Mouse (Mus musculus): ENCODE measurements around the gene Copa. TPM values are rescaled to one million over a fixed set of nuclear protein-coding genes. Genes with fewer than 3 reads are reported as not detected.

Copa gene
- polyA plus RNA-seq, 1 experiment from 2014 or later = 260 TPM

DNA sequence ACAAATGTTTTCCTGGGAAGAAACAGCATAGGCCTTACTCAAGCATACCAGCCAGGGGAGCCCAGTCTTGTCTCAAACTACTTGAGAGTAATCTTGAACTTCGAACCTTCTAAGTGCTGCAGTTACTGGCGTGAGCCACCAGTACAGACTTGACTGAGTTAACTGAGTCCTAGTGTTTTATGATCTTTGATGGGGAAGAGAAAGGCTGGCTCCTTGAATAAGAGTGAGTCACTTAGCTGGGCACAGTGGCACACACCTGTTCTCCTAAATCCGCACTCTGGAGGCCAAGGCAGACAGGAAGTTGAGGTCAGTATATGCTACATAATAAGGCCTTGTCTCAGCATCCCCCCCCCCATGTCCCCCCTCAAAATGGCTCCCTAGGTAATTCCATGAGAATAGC lies 72.2 kb downstream of the Copa start:
- no peak overlapping the region for H3K9ac ChIP-seq (replicated peaks; ENCODE audit: low read length)
- 90% methylated on average over 3 of the region's 3 CpGs for WGBS
- H3K4me1 ChIP-seq (ENCODE audit: insufficient read depth, low read length) = peaks cover 9% of the 10 kb centered on the region
- H3K36me3 ChIP-seq (ENCODE audit: insufficient read depth, low read length) = peaks cover 52% of the 10 kb centered on the region
- no peak for ATAC-seq (ENCODE audit: low FRiP score, low TSS enrichment)
- H3K4me3 ChIP-seq (ENCODE audit: low read length) = no peak overlapping the region
- H3K9me3 ChIP-seq (ENCODE audit: low read length) = no peaks in the 10 kb centered on the region
- no peak overlapping the region for H3K4me2 ChIP-seq (replicated peaks; ENCODE audit: low read depth, low read length)
- H3K27me3 ChIP-seq (ENCODE audit: insufficient read depth, low read length) = no peaks in the 10 kb centered on the region
- no peak overlapping the region for H3K27ac ChIP-seq (ENCODE audit: low read length)

DNA sequence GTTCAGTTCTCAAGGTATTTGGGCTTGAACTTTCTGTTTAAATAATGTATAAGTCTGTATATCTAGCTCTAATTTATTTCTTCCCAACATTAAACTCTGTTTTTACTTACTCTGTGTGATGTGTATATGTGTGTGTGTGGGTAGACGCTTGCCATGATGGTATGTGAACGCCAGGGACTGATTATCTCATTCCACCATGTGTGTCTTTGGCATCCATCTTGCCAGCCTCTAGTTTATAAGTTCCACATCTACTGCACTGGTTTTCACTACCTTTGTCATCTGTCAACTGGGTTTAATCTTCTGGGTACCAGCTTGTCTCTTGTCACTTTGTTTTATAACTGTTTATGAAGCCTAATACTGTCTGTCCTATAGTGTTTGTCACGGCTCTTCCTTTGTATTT lies 73.2 kb downstream of the Copa start:
- Histone ChIP-seq H3K27me3 (ENCODE audit: insufficient read depth, low read length) (no peaks in the 10 kb centered on the region), H3K4me1 (ENCODE audit: insufficient read depth, low read length) (peaks cover 8% of the 10 kb centered on the region), H3K4me2 (replicated peaks; ENCODE audit: low read depth, low read length) (no peak overlapping the region), H3K9ac (replicated peaks; ENCODE audit: low read length) (no peak overlapping the region), H3K4me3 (ENCODE audit: low read length) (no peak overlapping the region), H3K36me3 (ENCODE audit: insufficient read depth, low read length) (peaks cover 48% of the 10 kb centered on the region), H3K9me3 (ENCODE audit: low read length) (no peaks in the 10 kb centered on the region), H3K27ac (ENCODE audit: low read length) (no peak overlapping the region)
- no peak for ATAC-seq (ENCODE audit: low FRiP score, low TSS enrichment)
- 90% methylated on average over 3 of the region's 3 CpGs for WGBS

DNA sequence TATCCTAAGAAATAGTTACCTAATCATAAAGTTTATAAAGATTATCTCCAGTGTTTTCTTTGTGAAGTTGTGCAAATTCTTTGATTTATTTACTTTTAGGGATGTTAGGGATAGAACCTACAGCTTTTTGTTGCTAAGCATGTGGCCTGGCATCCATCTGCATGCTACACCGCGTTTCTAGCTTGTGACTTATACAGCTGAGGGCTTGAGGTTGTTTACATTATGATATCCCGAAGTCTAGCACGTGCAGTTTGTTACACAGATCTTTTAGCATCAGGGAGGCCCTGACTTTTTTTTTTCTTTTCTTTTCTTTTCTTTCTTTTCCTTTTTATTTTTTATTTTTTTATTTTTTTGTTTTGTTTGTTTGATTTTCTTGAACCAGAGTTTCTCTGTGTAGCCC lies 77.6 kb downstream of the Copa start:
- Histone ChIP-seq H3K9ac (replicated peaks; ENCODE audit: low read length) (no peak overlapping the region), H3K4me2 (replicated peaks; ENCODE audit: low read depth, low read length) (no peak overlapping the region), H3K27ac (ENCODE audit: low read length) (no peak overlapping the region), H3K4me1 (ENCODE audit: insufficient read depth, low read length) (peaks cover 17% of the 10 kb centered on the region), H3K36me3 (ENCODE audit: insufficient read depth, low read length) (peaks cover 15% of the 10 kb centered on the region; the same call in 1 of the 2 replicates), H3K27me3 (ENCODE audit: insufficient read depth, low read length) (no peaks in the 10 kb centered on the region), H3K4me3 (ENCODE audit: low read length) (no peak overlapping the region), H3K9me3 (ENCODE audit: low read length) (no peaks in the 10 kb centered on the region)
- no peak for ATAC-seq (ENCODE audit: low FRiP score, low TSS enrichment)
- 47% methylated on average over 4 of the region's 4 CpGs for WGBS

DNA sequence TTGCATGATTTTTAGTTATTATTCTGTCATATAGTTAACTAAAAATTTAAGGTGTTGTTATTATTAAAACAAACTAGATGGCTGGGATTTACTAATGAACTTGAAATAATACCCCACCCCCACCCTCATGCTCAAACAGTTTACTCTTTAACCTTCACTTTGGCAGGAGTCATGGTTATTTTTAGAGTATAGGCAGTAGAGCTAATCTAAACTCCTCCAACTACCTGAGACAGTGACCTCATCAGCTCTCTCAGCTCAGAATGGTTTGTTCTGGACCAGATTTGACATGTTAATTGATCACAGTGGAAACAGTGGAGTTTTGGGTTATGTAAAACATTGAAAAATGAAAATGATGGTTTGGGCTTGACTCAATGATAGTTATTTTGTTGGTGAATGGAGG lies 78.2 kb downstream of the Copa start:
- Histone ChIP-seq H3K36me3 (ENCODE audit: insufficient read depth, low read length) (peaks cover 14% of the 10 kb centered on the region; the same call in 1 of the 2 replicates), H3K27ac (ENCODE audit: low read length) (no peak overlapping the region), H3K9me3 (ENCODE audit: low read length) (no peaks in the 10 kb centered on the region), H3K4me1 (ENCODE audit: insufficient read depth, low read length) (peaks cover 17% of the 10 kb centered on the region), H3K9ac (replicated peaks; ENCODE audit: low read length) (no peak overlapping the region), H3K27me3 (ENCODE audit: insufficient read depth, low read length) (no peaks in the 10 kb centered on the region), H3K4me2 (replicated peaks; ENCODE audit: low read depth, low read length) (no peak overlapping the region), H3K4me3 (ENCODE audit: low read length) (no peak overlapping the region)
- ATAC-seq (ENCODE audit: low FRiP score, low TSS enrichment) = no peak

DNA sequence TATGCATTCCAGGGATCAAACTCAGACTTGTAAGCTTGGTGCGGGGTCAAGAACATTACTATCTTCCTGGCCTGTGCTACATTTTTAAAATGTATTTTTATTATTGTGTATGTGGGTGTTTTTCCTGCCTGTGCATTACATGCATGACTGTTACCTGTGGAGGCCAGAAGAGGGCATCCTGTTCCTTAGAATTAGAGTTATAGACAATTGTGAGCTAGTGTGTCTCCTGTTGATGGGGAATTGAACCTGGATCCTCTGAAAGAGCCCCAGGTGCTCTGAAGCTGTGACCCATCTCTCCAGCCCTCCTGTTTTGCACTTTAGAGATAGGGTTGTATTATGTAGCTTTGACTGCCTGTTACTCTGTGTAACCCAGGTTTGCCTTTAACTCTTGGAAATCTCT lies 79.7 kb downstream of the Copa start:
- Histone ChIP-seq H3K36me3 (ENCODE audit: insufficient read depth, low read length) (peaks cover 13% of the 10 kb centered on the region; the same call in 1 of the 2 replicates), H3K4me1 (ENCODE audit: insufficient read depth, low read length) (peaks cover 18% of the 10 kb centered on the region), H3K27me3 (ENCODE audit: insufficient read depth, low read length) (no peaks in the 10 kb centered on the region), H3K9me3 (ENCODE audit: low read length) (no peaks in the 10 kb centered on the region), H3K9ac (replicated peaks; ENCODE audit: low read length) (no peak overlapping the region), H3K4me2 (replicated peaks; ENCODE audit: low read depth, low read length) (no peak overlapping the region), H3K27ac (ENCODE audit: low read length) (no peak overlapping the region), H3K4me3 (ENCODE audit: low read length) (no peak overlapping the region)
- no peak for ATAC-seq (ENCODE audit: low FRiP score, low TSS enrichment)
- WGBS = 94% methylated on average over 1 of the region's 1 CpGs

DNA sequence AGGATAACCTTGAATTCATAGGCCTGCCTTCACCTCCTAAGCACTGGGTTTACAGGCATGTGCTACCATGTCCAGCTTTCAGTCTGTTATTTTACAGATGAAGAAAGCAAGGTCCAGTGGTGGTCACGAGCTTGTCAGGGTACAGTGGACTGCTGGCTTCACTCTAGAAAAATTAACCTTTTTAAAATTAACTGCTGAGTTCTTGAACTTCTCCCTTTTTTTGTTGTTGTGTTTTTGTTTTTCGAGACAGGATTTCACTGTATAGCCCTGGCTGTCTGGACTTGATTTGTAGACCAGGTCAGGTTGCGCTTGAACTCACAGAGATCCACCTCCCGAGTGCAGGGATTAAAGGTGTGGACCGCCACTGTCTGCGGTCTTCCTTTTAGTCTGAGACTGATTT lies 80.6 kb downstream of the Copa start:
- H3K36me3 ChIP-seq (ENCODE audit: insufficient read depth, low read length) = peaks cover 20% of the 10 kb centered on the region; the same call in 1 of the 2 replicates
- H3K27ac ChIP-seq (ENCODE audit: low read length) = no peak overlapping the region
- H3K4me2 ChIP-seq (replicated peaks; ENCODE audit: low read depth, low read length) = no peak overlapping the region
- H3K4me1 ChIP-seq (ENCODE audit: insufficient read depth, low read length) = peaks cover 27% of the 10 kb centered on the region
- H3K4me3 ChIP-seq (ENCODE audit: low read length) = no peak overlapping the region
- no peaks in the 10 kb centered on the region for H3K9me3 ChIP-seq (ENCODE audit: low read length)
- ATAC-seq (ENCODE audit: low FRiP score, low TSS enrichment) = peak; percentile 52; the same call in 1 of the 2 replicates
- H3K9ac ChIP-seq (replicated peaks; ENCODE audit: low read length) = no peak overlapping the region
- no peaks in the 10 kb centered on the region for H3K27me3 ChIP-seq (ENCODE audit: insufficient read depth, low read length)
- 37% methylated on average over 6 of the region's 6 CpGs for WGBS

DNA sequence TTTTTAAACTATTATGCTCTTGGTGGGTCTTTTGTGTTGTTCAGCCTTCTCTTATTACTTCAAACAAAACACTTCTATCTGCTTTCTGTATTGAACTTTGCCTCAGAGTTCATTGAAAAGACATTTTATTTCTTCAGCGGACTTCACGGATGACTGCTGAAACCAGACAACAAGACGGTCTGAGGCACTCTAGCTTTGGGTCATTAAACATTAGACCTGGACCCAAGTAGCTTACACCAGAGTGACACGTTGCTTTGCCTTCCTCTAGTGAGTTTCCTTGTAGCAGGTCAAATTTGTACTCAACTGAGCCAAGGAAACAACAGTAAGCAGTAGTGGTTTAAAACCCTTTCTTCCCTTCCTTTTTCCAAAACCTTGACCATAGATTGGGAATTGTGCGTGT lies 85.6 kb downstream of the Copa start:
- ATAC-seq (ENCODE audit: low FRiP score, low TSS enrichment) = peak; percentile 93
- Histone ChIP-seq H3K4me3 (ENCODE audit: low read length) (no peak overlapping the region), H3K9ac (replicated peaks; ENCODE audit: low read length) (no peak overlapping the region), H3K4me2 (replicated peaks; ENCODE audit: low read depth, low read length) (no peak overlapping the region), H3K4me1 (ENCODE audit: insufficient read depth, low read length) (peaks cover 18% of the 10 kb centered on the region; the same call in 1 of the 2 replicates), H3K36me3 (ENCODE audit: insufficient read depth, low read length) (peaks cover 57% of the 10 kb centered on the region), H3K27me3 (ENCODE audit: insufficient read depth, low read length) (no peaks in the 10 kb centered on the region), H3K9me3 (ENCODE audit: low read length) (0 out of 2 replicates have a peak, but pooled peaks cover 6% of the 10 kb centered on the region), H3K27ac (ENCODE audit: low read length) (peak overlapping the region; percentile 12)
- 50% methylated on average over 5 of the region's 5 CpGs for WGBS

DNA sequence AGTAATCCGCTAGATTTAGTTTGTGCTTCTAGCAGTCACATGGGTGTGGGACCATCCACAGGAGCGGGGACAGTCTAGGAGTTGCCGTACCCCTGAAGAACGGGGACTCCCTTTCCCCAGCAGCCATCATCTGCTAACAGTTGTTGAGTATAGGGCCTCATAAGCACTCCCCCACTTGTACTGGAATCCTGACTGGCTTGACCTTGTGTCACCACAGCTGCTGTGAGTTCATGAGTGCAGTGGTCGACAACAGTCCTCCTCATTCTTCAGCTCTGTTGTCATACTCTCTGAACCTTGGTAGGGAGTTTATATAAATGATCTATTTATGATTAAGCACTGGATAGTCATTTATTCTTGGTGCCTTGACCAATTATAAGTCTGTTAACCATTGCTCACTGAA lies 87.5 kb downstream of the Copa start:
- H3K4me2 ChIP-seq (replicated peaks; ENCODE audit: low read depth, low read length) = no peak overlapping the region
- no peak overlapping the region for H3K4me3 ChIP-seq (ENCODE audit: low read length)
- H3K27me3 ChIP-seq (ENCODE audit: insufficient read depth, low read length) = no peaks in the 10 kb centered on the region
- no peak for ATAC-seq (ENCODE audit: low FRiP score, low TSS enrichment)
- peaks cover 74% of the 10 kb centered on the region for H3K36me3 ChIP-seq (ENCODE audit: insufficient read depth, low read length)
- H3K9me3 ChIP-seq (ENCODE audit: low read length) = 0 out of 2 replicates have a peak, but pooled peaks cover 6% of the 10 kb centered on the region
- no peak overlapping the region for H3K27ac ChIP-seq (ENCODE audit: low read length)
- peaks cover 17% of the 10 kb centered on the region; the same call in 1 of the 2 replicates for H3K4me1 ChIP-seq (ENCODE audit: insufficient read depth, low read length)
- 86% methylated on average over 5 of the region's 5 CpGs for WGBS
- H3K9ac ChIP-seq (replicated peaks; ENCODE audit: low read length) = no peak overlapping the region

Other genes with a start within 250 kb of the Copa start
- 0.52 and 0.90 TPM in 2 replicates for gene Cd84, start 242.8 kb upstream of the Copa start, polyA plus RNA-seq (2015; fragmentation: Nextera tagmentation; extraction: Ambion mirVana)
- gene Gm10521, start 186.9 kb upstream of the Copa start, polyA plus RNA-seq (2015; fragmentation: Nextera tagmentation; extraction: Ambion mirVana) = not detected in 2 replicates
- gene Slamf6, start 165.0 kb upstream of the Copa start, polyA plus RNA-seq (2015; fragmentation: Nextera tagmentation; extraction: Ambion mirVana) = 0.12 and 0.24 TPM in 2 replicates
- 14.6 and 19.0 TPM in 2 replicates for gene Vangl2, start 54.1 kb upstream of the Copa start, polyA plus RNA-seq (2015; fragmentation: Nextera tagmentation; extraction: Ambion mirVana)
- not detected in 2 replicates for gene Nhlh1, start 25.0 kb upstream of the Copa start, polyA plus RNA-seq (2015; fragmentation: Nextera tagmentation; extraction: Ambion mirVana)
- 160 and 164 TPM in 2 replicates for gene Ncstn, start 266 bp downstream of the Copa start, polyA plus RNA-seq (2015; fragmentation: Nextera tagmentation; extraction: Ambion mirVana)
- 170 and 172 TPM in 2 replicates for gene Pex19, start 44.2 kb downstream of the Copa start, polyA plus RNA-seq (2015; fragmentation: Nextera tagmentation; extraction: Ambion mirVana)
- 147 and 149 TPM in 2 replicates for gene Dcaf8, start 65.6 kb downstream of the Copa start, polyA plus RNA-seq (2015; fragmentation: Nextera tagmentation; extraction: Ambion mirVana)
- gene Pea15a, start 124.3 kb downstream of the Copa start, polyA plus RNA-seq (2015; fragmentation: Nextera tagmentation; extraction: Ambion mirVana) = 129 and 132 TPM in 2 replicates
- gene Casq1, start 137.3 kb downstream of the Copa start, polyA plus RNA-seq (2015; fragmentation: Nextera tagmentation; extraction: Ambion mirVana) = 5.2 and 5.6 TPM in 2 replicates
- gene Atp1a4, start 175.9 kb downstream of the Copa start, polyA plus RNA-seq (2015; fragmentation: Nextera tagmentation; extraction: Ambion mirVana) = 0.05 TPM in 1 of 2 replicates, not detected in the other
- gene Igsf8, start 179.1 kb downstream of the Copa start, polyA plus RNA-seq (2015; fragmentation: Nextera tagmentation; extraction: Ambion mirVana) = 60.2 and 69.7 TPM in 2 replicates
- 1.7 and 2.4 TPM in 2 replicates for gene Atp1a2, start 215.5 kb downstream of the Copa start, polyA plus RNA-seq (2015; fragmentation: Nextera tagmentation; extraction: Ambion mirVana)
- not detected in 2 replicates for gene Kcnj9, start 246.8 kb downstream of the Copa start, polyA plus RNA-seq (2015; fragmentation: Nextera tagmentation; extraction: Ambion mirVana)